Mouse (Mus musculus): ENCODE results near the gene Tubb4a. TPM values are rescaled to one million over a fixed set of nuclear protein-coding genes. Genes with fewer than 3 reads are reported as not detected.
A peak's percentile ranks its signal among the peaks of the same experiment; 100 is the strongest.

Tubb4a gene
- polyA plus RNA-seq, 1 experiment from 2014 or later: 14.6 TPM

- Histone ChIP-seq H3K4me2 (replicated peaks; ENCODE audit: low read depth) (no peak overlapping the region), H3K4me1 (replicated peaks; ENCODE audit: control insufficient read depth, insufficient read depth, low read length) (no peaks in the 10 kb centered on the region), H3K36me3 (ENCODE audit: control insufficient read depth, insufficient read depth) (no peaks in the 10 kb centered on the region), H3K9me3 (ENCODE audit: control insufficient read depth) (no peaks in the 10 kb centered on the region), H3K27ac (ENCODE audit: low read depth, low read length) (no peak overlapping the region), H3K9ac (ENCODE audit: low read depth, low read length) (no peak overlapping the region), H3K27me3 (replicated peaks; ENCODE audit: control insufficient read depth, insufficient read depth, low read length) (no peaks in the 10 kb centered on the region), H3K4me3 (ENCODE audit: low read depth, low read length) (no peak overlapping the region)
- ATAC-seq: no peak
- TF ChIP-seq CTCF (IDR thresholded peaks at IDR 0.05; ENCODE audit: low read depth): no peak
- 74% methylated on average over 1 of the region's 1 CpGs for WGBS
Measured at GRCm38 (mm10) chr17:57110005-57110404, 22.4 kb upstream of the Tubb4a start.

- H3K4me3 ChIP-seq (ENCODE audit: low read depth, low read length): no peak overlapping the region
- no peaks in the 10 kb centered on the region for H3K36me3 ChIP-seq (ENCODE audit: control insufficient read depth, insufficient read depth)
- ATAC-seq: no peak
- H3K4me1 ChIP-seq (replicated peaks; ENCODE audit: control insufficient read depth, insufficient read depth, low read length): 0 out of 2 replicates have a peak, but pooled peaks cover 4% of the 10 kb centered on the region
- H3K9me3 ChIP-seq (ENCODE audit: control insufficient read depth): no peaks in the 10 kb centered on the region
- H3K4me2 ChIP-seq (replicated peaks; ENCODE audit: low read depth): no peak overlapping the region
- no peak overlapping the region for H3K9ac ChIP-seq (ENCODE audit: low read depth, low read length)
- TF ChIP-seq CTCF (IDR thresholded peaks at IDR 0.05; ENCODE audit: low read depth): no peak
- WGBS: 39% methylated on average over 5 of the region's 5 CpGs
- H3K27ac ChIP-seq (ENCODE audit: low read depth, low read length): no peak overlapping the region
- H3K27me3 ChIP-seq (replicated peaks; ENCODE audit: control insufficient read depth, insufficient read depth, low read length): no peaks in the 10 kb centered on the region
Measured at GRCm38 (mm10) chr17:57108666-57109171, 21.1 kb upstream of the Tubb4a start.

- no peak overlapping the region for H3K4me2 ChIP-seq (replicated peaks; ENCODE audit: low read depth)
- no peak overlapping the region for H3K9ac ChIP-seq (ENCODE audit: low read depth, low read length)
- H3K27me3 ChIP-seq (replicated peaks; ENCODE audit: control insufficient read depth, insufficient read depth, low read length): no peaks in the 10 kb centered on the region
- TF ChIP-seq CTCF (IDR thresholded peaks at IDR 0.05; ENCODE audit: low read depth): no peak
- no peaks in the 10 kb centered on the region for H3K36me3 ChIP-seq (ENCODE audit: control insufficient read depth, insufficient read depth)
- ATAC-seq: no peak
- H3K4me1 ChIP-seq (replicated peaks; ENCODE audit: control insufficient read depth, insufficient read depth, low read length): 0 out of 2 replicates have a peak, but pooled peaks cover 4% of the 10 kb centered on the region
- no peak overlapping the region for H3K4me3 ChIP-seq (ENCODE audit: low read depth, low read length)
- H3K27ac ChIP-seq (ENCODE audit: low read depth, low read length): no peak overlapping the region
- 76% methylated on average over 7 of the region's 7 CpGs for WGBS
- no peaks in the 10 kb centered on the region for H3K9me3 ChIP-seq (ENCODE audit: control insufficient read depth)
Measured at GRCm38 (mm10) chr17:57108040-57108665, 20.6 kb upstream of the Tubb4a start.

GRCm38 (mm10) chr17:57107064-57107463, 19.5 kb upstream of the Tubb4a start:
- Histone ChIP-seq H3K9me3 (ENCODE audit: control insufficient read depth) (no peaks in the 10 kb centered on the region), H3K36me3 (ENCODE audit: control insufficient read depth, insufficient read depth) (no peaks in the 10 kb centered on the region), H3K4me3 (ENCODE audit: low read depth, low read length) (no peak overlapping the region), H3K27me3 (replicated peaks; ENCODE audit: control insufficient read depth, insufficient read depth, low read length) (no peaks in the 10 kb centered on the region), H3K27ac (ENCODE audit: low read depth, low read length) (no peak overlapping the region), H3K4me2 (replicated peaks; ENCODE audit: low read depth) (no peak overlapping the region), H3K9ac (ENCODE audit: low read depth, low read length) (no peak overlapping the region), H3K4me1 (replicated peaks; ENCODE audit: control insufficient read depth, insufficient read depth, low read length) (0 out of 2 replicates have a peak, but pooled peaks cover 4% of the 10 kb centered on the region)
- no peak for ATAC-seq
- TF ChIP-seq CTCF (IDR thresholded peaks at IDR 0.05; ENCODE audit: low read depth): no peak
- WGBS: 84% methylated on average over 5 of the region's 5 CpGs

- Histone ChIP-seq H3K9ac (ENCODE audit: low read depth, low read length) (no peak overlapping the region), H3K27ac (ENCODE audit: low read depth, low read length) (no peak overlapping the region), H3K27me3 (replicated peaks; ENCODE audit: control insufficient read depth, insufficient read depth, low read length) (no peaks in the 10 kb centered on the region), H3K36me3 (ENCODE audit: control insufficient read depth, insufficient read depth) (no peaks in the 10 kb centered on the region), H3K4me3 (ENCODE audit: low read depth, low read length) (peak overlapping the region; percentile 60), H3K4me2 (replicated peaks; ENCODE audit: low read depth) (peak overlapping the region; percentile 92), H3K4me1 (replicated peaks; ENCODE audit: control insufficient read depth, insufficient read depth, low read length) (0 out of 2 replicates have a peak, but pooled peaks cover 4% of the 10 kb centered on the region), H3K9me3 (ENCODE audit: control insufficient read depth) (no peaks in the 10 kb centered on the region)
- no peak for ATAC-seq
- WGBS: 24% methylated on average over 9 of the region's 9 CpGs
- TF ChIP-seq CTCF (IDR thresholded peaks at IDR 0.05; ENCODE audit: low read depth): no peak
Measured at GRCm38 (mm10) chr17:57106035-57106368, 18.4 kb upstream of the Tubb4a start.

GRCm38 (mm10) chr17:57105181-57106034, 17.8 kb upstream of the Tubb4a start, which contains the start of gene Tnfsf9:
Tnfsf9 (plus strand) TSS chr17:57105325.
- no peak within 1 kb of the TSS for H3K27ac ChIP-seq (ENCODE audit: low read depth, low read length)
- H3K9ac ChIP-seq (ENCODE audit: low read depth, low read length): peak within 1 kb of the TSS; percentile 50
- H3K36me3 ChIP-seq (ENCODE audit: control insufficient read depth, insufficient read depth): no peaks in the 10 kb centered on the region
- under 1% methylated on average over 57 of the region's 61 CpGs for WGBS
- H3K4me1 ChIP-seq (replicated peaks; ENCODE audit: control insufficient read depth, insufficient read depth, low read length): 0 out of 2 replicates have a peak, but pooled peaks cover 4% of the 10 kb centered on the region
- peak within 1 kb of the TSS; percentile 60 for H3K4me3 ChIP-seq (ENCODE audit: low read depth, low read length)
- H3K27me3 ChIP-seq (replicated peaks; ENCODE audit: control insufficient read depth, insufficient read depth, low read length): no peaks in the 10 kb centered on the region
- peak; percentile 47; the same call in 1 of the 2 replicates for ATAC-seq
- H3K9me3 ChIP-seq (ENCODE audit: control insufficient read depth): no peaks in the 10 kb centered on the region
- TF ChIP-seq CTCF (IDR thresholded peaks at IDR 0.05; ENCODE audit: low read depth): no peak
- peak within 1 kb of the TSS; percentile 92 for H3K4me2 ChIP-seq (replicated peaks; ENCODE audit: low read depth)

Data from intestine, postnatal 0 days (tissue).